Mouse (Mus musculus) retina, adult 2 months (tissue): ENCODE data around the gene Serinc1.
A peak's percentile ranks its signal among the peaks of the same experiment; 100 is the strongest.
"Not testable (repeated sequence)": the region's sequence is repeated elsewhere in the genome, so short reads cannot be mapped to it uniquely, and the experiment has no call there.

Source experiments
- DNase-seq: peaks from one replicate; pipeline ENCODE4 v3.0.0-alpha.2; 2012; ENCODE audit warnings: low read depth, low spot score

Gene Serinc1

GRCm38 (mm10) chr10:57532218-57533101 is at the start of gene Serinc1:
Gene Serinc1, minus strand, starts transcription at chr10:57532530.
- peak; percentile 87 for DNase-seq

- DNase-seq, result no peak
These were observed 44.4 kb upstream of the Serinc1 start for GRCm38 (mm10) chr10:57576721-57577120.

GRCm38 (mm10) chr10:57572130-57572529 is 39.8 kb upstream of the Serinc1 start:
- no peak for DNase-seq

- no peak for DNase-seq
These were observed 38.9 kb upstream of the Serinc1 start for GRCm38 (mm10) chr10:57571211-57571730.

GRCm38 (mm10) chr10:57569023-57569931 is 36.9 kb upstream of the Serinc1 start:
- DNase-seq, result peak; percentile 13

- no peak for DNase-seq
These were observed 33.9 kb upstream of the Serinc1 start for GRCm38 (mm10) chr10:57566221-57566620.

- DNase-seq, result no peak
These were observed 25.3 kb upstream of the Serinc1 start for GRCm38 (mm10) chr10:57557597-57557996.

- DNase-seq, result no peak
These were observed 21.4 kb upstream of the Serinc1 start for GRCm38 (mm10) chr10:57553719-57554118.

- no peak for DNase-seq
These were observed 17.3 kb upstream of the Serinc1 start for GRCm38 (mm10) chr10:57549631-57550030.

GRCm38 (mm10) chr10:57543890-57544289 is 11.6 kb upstream of the Serinc1 start:
- not testable (repeated sequence) for DNase-seq

GRCm38 (mm10) chr10:57531616-57532217 is 613 bp downstream of the Serinc1 start:
- DNase-seq, result no peak

- DNase-seq, result no peak
These were observed 1.3 kb downstream of the Serinc1 start for GRCm38 (mm10) chr10:57531076-57531475.

GRCm38 (mm10) chr10:57526469-57526868 is 5.9 kb downstream of the Serinc1 start:
- DNase-seq, result no peak

GRCm38 (mm10) chr10:57515278-57515677 is 17.1 kb downstream of the Serinc1 start:
- DNase-seq, result no peak

- no peak for DNase-seq
These were observed 17.7 kb downstream of the Serinc1 start for GRCm38 (mm10) chr10:57514616-57515015.

- no peak for DNase-seq
These were observed 32.7 kb downstream of the Serinc1 start for GRCm38 (mm10) chr10:57499414-57500156.

GRCm38 (mm10) chr10:57492050-57492449 is 40.3 kb downstream of the Serinc1 start:
- no peak for DNase-seq

GRCm38 (mm10) chr10:57488591-57488990 is 43.7 kb downstream of the Serinc1 start:
- DNase-seq, result no peak

GRCm38 (mm10) chr10:57487201-57487600 is 45.1 kb downstream of the Serinc1 start:
- DNase-seq, result peak; percentile 13

GRCm38 (mm10) chr10:57486542-57487071 is 45.7 kb downstream of the Serinc1 start:
- peak; percentile 15 for DNase-seq
